Mouse (Mus musculus) ES-Bruce4 (cell line): ENCODE measurements at regions not wholly inside any gene's neighbourhood (a gene's known extent, or its start where the extent isn't known, plus 50 kb on each side); places are given as distances from the start of the nearest gene placed in this dataset.

ENCODE experiments used
- H3K27ac ChIP-seq: 2 replicates; pipeline ENCODE4 v1.5.1; 2012; ENCODE audit warnings: low read length, inconsistent platforms; ENCODE audit not compliant: insufficient read depth
- H3K27me3 ChIP-seq: 2 replicates; pipeline ENCODE4 v1.6.1; 2012; ENCODE audit warnings: mild to moderate bottlenecking, low read length, inconsistent platforms; ENCODE audit not compliant: control insufficient read depth, poor library complexity, insufficient read depth, severe bottlenecking
- H3K36me3 ChIP-seq: 2 replicates; pipeline ENCODE4 v1.6.1; 2012; ENCODE audit warnings: inconsistent platforms, mild to moderate bottlenecking, low read length, moderate library complexity; ENCODE audit not compliant: control insufficient read depth, poor library complexity, insufficient read depth, severe bottlenecking
- H3K4me1 ChIP-seq: one replicate; pipeline ENCODE4 v1.8.1; 2011; ENCODE audit warnings: low read length; ENCODE audit not compliant: control insufficient read depth, insufficient read depth
- H3K4me3 ChIP-seq: 2 replicates; pipeline ENCODE4 v1.5.1; 2011; ENCODE audit warnings: low read depth, mild to moderate bottlenecking, low read length
- H3K9ac ChIP-seq: 2 replicates; pipeline ENCODE4 v1.6.1; 2012; ENCODE audit warnings: low read depth, mild to moderate bottlenecking, inconsistent platforms; ENCODE audit not compliant: poor library complexity, severe bottlenecking
- H3K9me3 ChIP-seq: replicated peaks from 2 replicates; pipeline ENCODE4 v1.6.1; 2012; ENCODE audit warnings: mild to moderate bottlenecking, low read length, inconsistent platforms; ENCODE audit not compliant: control insufficient read depth, poor library complexity, insufficient read depth, severe bottlenecking
- CTCF ChIP-seq: IDR thresholded peaks from one replicate; pipeline ENCODE4 v1.8.1; 2011; ENCODE audit warnings: low read depth, low read length
- EP300 ChIP-seq: IDR thresholded peaks from 2 replicates; pipeline ENCODE4 v1.6.1; 2011; ENCODE audit warnings: low read depth, low read length; ENCODE audit not compliant: insufficient read depth
- POLR2A ChIP-seq: IDR thresholded peaks from one replicate; pipeline ENCODE4 v1.8.1; 2011; ENCODE audit warnings: low read length; ENCODE audit not compliant: insufficient read depth

DNA sequence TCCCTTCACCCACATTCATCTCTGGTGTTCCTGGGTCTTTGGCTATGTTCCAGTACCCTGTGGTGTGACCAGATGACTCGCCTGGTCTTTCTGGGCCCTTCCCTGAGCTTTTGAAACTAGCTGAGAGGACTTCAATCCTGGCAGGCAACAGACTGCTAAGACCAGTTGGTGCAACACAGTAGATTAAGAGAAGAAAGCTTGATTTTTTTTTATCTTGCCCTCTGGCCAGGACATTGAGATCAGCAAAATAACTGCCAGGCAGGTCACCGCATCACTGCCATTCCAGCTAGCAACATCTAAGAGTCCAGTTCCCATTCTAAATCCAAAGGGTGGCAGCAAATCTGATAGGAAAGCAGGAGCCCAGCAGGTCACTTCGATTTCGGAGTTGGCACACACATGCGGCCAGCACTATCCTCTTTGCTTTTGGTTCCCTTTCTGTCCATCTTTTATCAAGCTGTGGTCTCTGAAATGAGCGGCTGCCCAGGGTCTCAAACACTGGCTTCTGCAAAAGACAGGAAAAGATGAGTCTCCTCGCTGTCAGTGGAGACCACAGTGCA lies 181.9 kb upstream of the Cpeb2 start:
- no peak overlapping the region for H3K9ac ChIP-seq
- no peaks in the 10 kb centered on the region for H3K36me3 ChIP-seq
- no peaks in the 10 kb centered on the region for H3K9me3 ChIP-seq
- no peaks in the 10 kb centered on the region for H3K4me1 ChIP-seq
- no peak overlapping the region for H3K27ac ChIP-seq
- TF ChIP-seq CTCF (no peak), POLR2A (no peak), EP300 (no peak)
- H3K27me3 ChIP-seq, result no peaks in the 10 kb centered on the region
- no peak overlapping the region for H3K4me3 ChIP-seq

DNA sequence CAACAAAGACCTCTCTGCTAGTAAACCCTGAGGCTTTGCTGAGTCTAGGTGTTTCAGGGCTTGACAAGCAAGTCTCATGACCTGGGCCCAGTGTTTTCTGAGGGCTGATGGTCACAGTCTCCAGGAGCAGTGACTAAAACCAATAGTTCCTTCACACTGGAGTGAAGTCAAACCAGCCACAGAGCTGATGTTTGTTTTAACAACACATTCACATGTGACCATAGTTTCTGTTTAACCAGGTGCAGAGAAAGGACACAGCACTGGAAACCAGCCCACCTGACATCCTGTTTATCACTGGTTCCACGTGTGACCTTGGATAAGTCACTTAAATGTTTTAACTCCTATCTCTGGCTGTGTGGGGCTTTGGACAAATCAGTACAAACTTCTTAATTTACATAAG lies 180.3 kb upstream of the Cpeb2 start:
- H3K4me1 ChIP-seq, result no peaks in the 10 kb centered on the region
- H3K36me3 ChIP-seq, result no peaks in the 10 kb centered on the region
- TF ChIP-seq POLR2A (no peak), CTCF (no peak), EP300 (no peak)
- H3K27ac ChIP-seq, result no peak overlapping the region
- H3K9ac ChIP-seq, result no peak overlapping the region
- no peak overlapping the region for H3K4me3 ChIP-seq
- no peaks in the 10 kb centered on the region for H3K27me3 ChIP-seq
- no peaks in the 10 kb centered on the region for H3K9me3 ChIP-seq

DNA sequence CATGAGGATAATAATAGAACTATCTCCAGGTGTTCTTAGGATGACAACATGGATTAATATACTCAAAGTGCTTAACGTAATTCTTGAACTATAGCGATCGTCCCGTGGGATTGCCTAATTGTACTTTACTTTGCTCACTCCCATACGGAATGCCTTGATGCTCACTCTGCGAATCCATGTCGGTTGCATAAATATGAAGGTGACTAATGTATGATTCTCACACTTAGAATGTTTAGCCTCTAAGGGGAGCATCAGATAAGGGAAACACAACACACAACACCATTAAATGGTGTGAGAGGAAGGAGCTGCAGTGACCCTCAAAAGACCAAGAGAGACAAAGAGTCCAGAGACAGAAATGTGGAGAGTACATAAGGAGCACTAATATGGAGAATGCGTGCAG lies 178.4 kb upstream of the Cpeb2 start:
- H3K9ac ChIP-seq, result no peak overlapping the region
- no peak for TF ChIP-seq CTCF
- no peak for TF ChIP-seq POLR2A
- TF ChIP-seq EP300, result no peak
- no peak overlapping the region for H3K4me3 ChIP-seq
- no peak overlapping the region for H3K27ac ChIP-seq
- no peaks in the 10 kb centered on the region for H3K27me3 ChIP-seq
- H3K36me3 ChIP-seq, result no peaks in the 10 kb centered on the region
- H3K4me1 ChIP-seq, result no peaks in the 10 kb centered on the region
- no peaks in the 10 kb centered on the region for H3K9me3 ChIP-seq

DNA sequence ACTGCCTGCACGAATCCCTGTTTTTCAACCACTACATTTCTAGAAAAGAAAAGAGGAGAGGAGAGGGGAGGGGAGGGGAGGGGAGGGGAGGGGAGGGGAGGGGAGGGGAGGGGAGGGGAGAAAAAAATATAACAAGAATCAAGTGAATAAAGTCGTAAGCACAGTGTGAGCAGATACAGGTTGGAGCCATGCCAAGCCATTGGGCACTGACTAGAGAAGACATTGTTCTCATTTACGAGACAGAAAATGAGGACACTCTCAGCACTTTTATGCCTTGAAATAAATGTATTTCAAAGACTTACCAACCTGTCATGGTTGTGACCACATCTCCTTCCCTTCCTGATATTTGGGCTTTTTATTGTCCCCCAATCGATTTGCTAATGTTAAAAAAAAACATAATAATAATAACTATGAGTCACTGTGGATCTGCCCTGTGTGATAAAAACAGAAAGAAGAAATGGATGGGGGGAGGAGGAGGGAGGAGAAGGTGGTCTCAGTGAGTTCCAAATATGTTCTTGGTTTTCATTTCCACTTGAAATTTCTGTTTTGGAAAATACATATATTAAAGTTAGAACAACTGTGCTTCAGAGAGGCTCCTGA lies 177.8 kb upstream of the Cpeb2 start:
- no peaks in the 10 kb centered on the region for H3K27me3 ChIP-seq
- no peak overlapping the region for H3K4me3 ChIP-seq
- TF ChIP-seq POLR2A (no peak), EP300 (no peak), CTCF (no peak)
- no peak overlapping the region for H3K27ac ChIP-seq
- no peak overlapping the region for H3K9ac ChIP-seq
- no peaks in the 10 kb centered on the region for H3K9me3 ChIP-seq
- no peaks in the 10 kb centered on the region for H3K4me1 ChIP-seq
- no peaks in the 10 kb centered on the region for H3K36me3 ChIP-seq

DNA sequence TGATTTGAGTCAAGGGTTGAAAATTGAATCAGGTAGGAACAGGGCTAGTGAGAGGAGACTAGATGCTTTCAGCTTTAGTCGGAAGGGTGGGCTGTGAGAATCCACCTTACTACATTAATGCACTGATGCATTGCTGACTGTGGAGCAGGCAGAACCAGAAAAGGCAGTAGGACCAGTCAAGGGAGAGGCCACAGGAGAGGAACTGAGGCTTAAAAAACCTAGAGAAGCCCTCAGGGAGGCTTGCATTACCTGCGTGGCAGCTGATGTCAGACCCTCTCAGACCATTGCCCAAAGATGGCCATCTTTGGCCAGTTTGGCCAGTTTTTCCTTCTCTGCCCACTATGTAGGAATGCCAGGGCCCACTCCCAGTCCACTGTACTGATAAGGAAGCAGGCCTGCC lies 176.5 kb upstream of the Cpeb2 start:
- Histone ChIP-seq H3K27me3 (no peaks in the 10 kb centered on the region), H3K9ac (no peak overlapping the region), H3K27ac (no peak overlapping the region), H3K4me3 (no peak overlapping the region), H3K36me3 (no peaks in the 10 kb centered on the region), H3K4me1 (no peaks in the 10 kb centered on the region), H3K9me3 (no peaks in the 10 kb centered on the region)
- no peak for TF ChIP-seq POLR2A
- no peak for TF ChIP-seq EP300
- no peak for TF ChIP-seq CTCF

DNA sequence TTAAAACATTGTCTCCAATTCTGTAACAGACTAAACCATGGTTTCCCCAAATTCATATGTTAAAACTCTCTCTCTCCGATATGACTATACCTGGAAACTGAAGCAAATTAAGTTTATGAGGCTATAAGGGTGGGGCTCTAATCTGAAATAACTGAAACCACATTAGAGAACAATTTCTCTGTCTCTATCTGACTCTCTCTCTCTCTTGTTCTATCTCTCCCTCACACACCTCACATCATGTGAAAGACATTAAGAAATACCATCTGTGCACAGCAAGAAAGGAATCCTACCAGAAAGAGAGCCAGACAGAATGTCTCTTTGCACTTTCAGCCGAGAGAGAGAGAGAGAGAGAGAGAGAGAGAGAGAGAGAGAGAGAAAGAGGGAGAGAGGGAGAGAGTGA lies 171.7 kb upstream of the Cpeb2 start:
- H3K9me3 ChIP-seq, result no peaks in the 10 kb centered on the region
- H3K27me3 ChIP-seq, result no peaks in the 10 kb centered on the region
- H3K27ac ChIP-seq, result no peak overlapping the region
- no peak overlapping the region for H3K4me3 ChIP-seq
- TF ChIP-seq EP300, result no peak
- no peak for TF ChIP-seq CTCF
- TF ChIP-seq POLR2A, result no peak
- no peaks in the 10 kb centered on the region for H3K4me1 ChIP-seq
- H3K36me3 ChIP-seq, result no peaks in the 10 kb centered on the region
- H3K9ac ChIP-seq, result no peak overlapping the region
